Mouse (Mus musculus): Measurements from ENCODE around the gene Slc32a1. TPM values are rescaled to one million over a fixed set of nuclear protein-coding genes. Genes with fewer than 3 reads are reported as not detected.
A peak's percentile ranks its signal among the peaks of the same experiment; 100 is the strongest.

Gene Slc32a1
- 0.53 and 0.71 TPM in 2 replicates for total RNA-seq (2012; rRNA removed)

DNA sequence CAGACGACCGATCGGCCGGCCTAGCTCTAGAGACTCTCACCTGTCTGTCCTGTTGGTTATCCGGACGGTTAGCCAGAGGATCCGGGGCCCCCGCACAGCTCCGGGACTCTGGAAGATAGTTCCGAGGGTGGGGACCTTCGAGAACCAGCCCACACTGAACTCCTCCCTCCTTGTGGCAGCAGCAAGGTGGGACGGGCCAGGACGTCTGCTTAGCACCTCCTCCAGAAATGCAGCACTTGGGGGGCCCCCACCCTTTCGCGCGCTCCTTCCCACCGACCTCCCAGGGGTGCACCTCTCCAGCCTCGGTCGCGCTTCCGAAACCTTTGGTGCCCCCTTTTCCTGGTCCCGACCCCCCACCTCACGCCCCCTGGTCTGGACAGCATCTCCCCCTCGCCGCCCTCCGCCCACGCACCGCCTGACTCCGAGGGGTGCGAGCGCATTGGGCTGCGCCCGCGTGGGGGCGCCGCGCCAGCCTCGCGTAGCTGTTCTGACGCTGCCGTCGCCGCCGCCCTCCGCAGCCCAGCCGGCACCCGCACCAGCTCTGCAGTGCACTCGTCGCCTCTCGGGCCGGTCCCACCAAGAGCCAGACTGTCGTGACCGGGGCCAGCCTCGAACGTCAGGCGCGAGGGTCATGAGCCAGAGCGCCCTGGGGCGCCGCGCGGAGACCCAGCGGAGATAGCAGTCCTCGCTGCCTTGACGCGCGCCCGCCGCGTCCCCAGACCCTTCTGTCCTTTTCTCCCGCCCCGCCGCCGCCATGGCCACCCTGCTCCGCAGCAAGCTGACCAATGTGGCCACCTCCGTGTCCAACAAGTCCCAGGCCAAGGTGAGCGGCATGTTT is at the start of gene Slc32a1:
Gene Slc32a1, plus strand, starts transcription at position 280 of the 838 bp plus-strand sequence.
- DNase-seq (ENCODE audit: low read depth, low spot score): no peak
- in situ Hi-C loops (cut with MboI; ENCODE audit: low sequenced_read_pairs in 2 of 2, unreplicated experiment in 2 of 2): no loop called here

DNA sequence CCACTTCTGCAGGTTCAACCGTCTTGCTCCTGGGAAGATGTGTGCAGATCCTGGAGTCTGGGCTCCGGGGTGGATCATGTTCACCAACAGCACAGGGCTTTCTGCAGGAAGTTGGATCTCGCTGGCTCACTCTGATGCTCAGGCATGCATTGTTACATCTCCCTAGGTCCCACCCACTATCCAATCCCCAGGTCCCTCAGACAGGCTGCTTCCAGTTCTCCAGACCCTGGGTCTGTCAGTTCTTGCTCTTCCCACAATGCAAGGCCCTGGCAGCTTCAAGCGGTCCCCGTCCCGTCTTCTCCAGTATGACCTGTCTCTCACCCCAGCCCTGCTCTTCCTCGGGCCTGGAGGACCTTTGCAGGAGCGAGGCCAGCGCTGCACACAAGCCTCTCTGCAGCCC is 49.8 kb upstream of the Slc32a1 start:
- Histone ChIP-seq H3K4me3 (ENCODE audit: insufficient read depth in 1 of 2, low read depth in 1 of 2, low read length in 2 of 2, poor library complexity in 1 of 2, severe bottlenecking in 1 of 2) (no peak overlapping the region), H3K27ac (ENCODE audit: insufficient read depth, low read depth, low read length, poor library complexity, severe bottlenecking) (no peak overlapping the region), H3K4me1 (ENCODE audit: control insufficient read depth in 2 of 2, insufficient read depth in 2 of 2, low read length in 2 of 2, poor library complexity in 1 of 2) (peaks cover 0 to 14% of the 10 kb centered on the region in 2 experiments; a peak in 2 of 4 replicates), H3K9ac (ENCODE audit: insufficient read depth, low read depth, low read length, poor library complexity, severe bottlenecking) (no peak overlapping the region), H3K9me3 (ENCODE audit: control insufficient read depth, insufficient read depth, low read depth, low read length) (no peaks in the 10 kb centered on the region), H3K36me3 (ENCODE audit: control insufficient read depth, insufficient read depth, low read length, poor library complexity, severe bottlenecking) (no peaks in the 10 kb centered on the region)
- DNase-seq (ENCODE audit: low read depth, low spot score): no peak
- in situ Hi-C loops (cut with MboI; ENCODE audit: low sequenced_read_pairs in 2 of 2, unreplicated experiment in 2 of 2): no loop called here
- TF ChIP-seq ZNF384 (IDR thresholded peaks at IDR 0.05; ENCODE audit: low read depth, low read length) (no peak), HCFC1 (IDR thresholded peaks at IDR 0.05; ENCODE audit: borderline replicate concordance, insufficient read depth, low read length) (no peak), MAFK (IDR thresholded peaks at IDR 0.05; ENCODE audit: insufficient read depth, low read depth, low read length) (no peak), CHD2 (IDR thresholded peaks at IDR 0.05; ENCODE audit: low read depth, low read length) (no peak), ZC3H11A (IDR thresholded peaks at IDR 0.05; ENCODE audit: borderline replicate concordance, low read depth, low read length) (no peak)

More for the DNA sequence above, at the start of gene Slc32a1:
- no peaks in the 10 kb centered on the region for H3K9me3 ChIP-seq (ENCODE audit: control insufficient read depth, insufficient read depth, low read depth, low read length)
- no peak for TF ChIP-seq CHD2 (IDR thresholded peaks at IDR 0.05; ENCODE audit: low read depth, low read length)
- TF ChIP-seq HCFC1 (IDR thresholded peaks at IDR 0.05; ENCODE audit: borderline replicate concordance, insufficient read depth, low read length): no peak
- no peak for TF ChIP-seq ZNF384 (IDR thresholded peaks at IDR 0.05; ENCODE audit: low read depth, low read length)
- no peak for TF ChIP-seq ZC3H11A (IDR thresholded peaks at IDR 0.05; ENCODE audit: borderline replicate concordance, low read depth, low read length)
- TF ChIP-seq MAFK (IDR thresholded peaks at IDR 0.05; ENCODE audit: insufficient read depth, low read depth, low read length): no peak
- no peaks in the 10 kb centered on the region for H3K36me3 ChIP-seq (ENCODE audit: control insufficient read depth, insufficient read depth, low read length, poor library complexity, severe bottlenecking)
- H3K27ac ChIP-seq (ENCODE audit: insufficient read depth, low read depth, low read length, poor library complexity, severe bottlenecking): no peak within 1 kb of the TSS
- H3K9ac ChIP-seq (ENCODE audit: insufficient read depth, low read depth, low read length, poor library complexity, severe bottlenecking): no peak within 1 kb of the TSS
- peaks cover 0 to 19% of the 10 kb centered on the region in 2 experiments; a peak in 2 of 4 replicates for H3K4me1 ChIP-seq (ENCODE audit: control insufficient read depth in 2 of 2, insufficient read depth in 2 of 2, low read length in 2 of 2, poor library complexity in 1 of 2)
- H3K4me3 ChIP-seq (ENCODE audit: insufficient read depth in 1 of 2, low read depth in 1 of 2, low read length in 2 of 2, poor library complexity in 1 of 2, severe bottlenecking in 1 of 2): peak within 1 kb of the TSS; percentile 18 to 60; a peak in 3 of 4 replicates

DNA sequence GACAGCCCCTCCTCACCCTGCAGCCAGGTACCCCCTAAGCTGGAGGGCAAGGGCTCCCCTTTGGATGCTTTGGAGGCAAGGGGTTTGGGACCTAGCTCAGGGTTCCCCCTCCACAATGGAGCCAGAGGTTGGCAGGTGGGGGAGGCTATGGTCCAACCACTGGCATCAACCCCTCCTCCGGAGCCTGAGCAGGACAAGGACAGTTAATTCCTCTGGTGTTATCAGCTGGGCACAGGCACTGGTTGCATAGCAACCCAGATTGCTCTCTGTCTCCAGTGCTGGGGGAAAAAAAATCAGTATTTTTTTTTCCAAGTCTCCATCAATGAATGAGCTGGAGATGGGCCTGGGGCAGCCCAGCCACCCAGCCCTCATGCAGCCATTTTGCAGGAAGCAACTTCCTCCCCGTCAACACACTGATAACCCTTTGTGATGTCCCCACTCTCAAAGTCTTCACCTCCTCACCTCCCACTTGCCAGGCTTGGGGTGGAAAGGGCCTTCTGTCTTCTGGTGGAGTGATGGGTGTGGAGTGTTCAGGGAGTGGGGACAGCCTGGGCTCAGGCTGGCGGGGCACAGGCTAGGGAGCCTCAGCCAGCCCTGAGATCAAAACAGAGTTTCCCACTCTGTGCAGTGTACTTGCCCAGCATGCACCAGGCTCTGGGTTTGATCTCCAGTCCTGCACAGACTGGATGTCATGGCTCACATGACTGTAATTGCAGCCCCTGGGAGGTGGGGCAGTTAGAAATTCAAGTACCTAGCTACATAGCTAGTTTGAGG is 49.0 kb upstream of the Slc32a1 start:
- Histone ChIP-seq H3K27ac (ENCODE audit: insufficient read depth, low read depth, low read length, poor library complexity, severe bottlenecking) (no peak overlapping the region), H3K9ac (ENCODE audit: insufficient read depth, low read depth, low read length, poor library complexity, severe bottlenecking) (no peak overlapping the region), H3K4me1 (ENCODE audit: control insufficient read depth in 2 of 2, insufficient read depth in 2 of 2, low read length in 2 of 2, poor library complexity in 1 of 2) (peaks cover 0 to 14% of the 10 kb centered on the region in 2 experiments; a peak in 2 of 4 replicates), H3K4me3 (ENCODE audit: insufficient read depth in 1 of 2, low read depth in 1 of 2, low read length in 2 of 2, poor library complexity in 1 of 2, severe bottlenecking in 1 of 2) (no peak overlapping the region), H3K36me3 (ENCODE audit: control insufficient read depth, insufficient read depth, low read length, poor library complexity, severe bottlenecking) (no peaks in the 10 kb centered on the region), H3K9me3 (ENCODE audit: control insufficient read depth, insufficient read depth, low read depth, low read length) (no peaks in the 10 kb centered on the region)
- DNase-seq (ENCODE audit: low read depth, low spot score): no peak
- TF ChIP-seq ZC3H11A (IDR thresholded peaks at IDR 0.05; ENCODE audit: borderline replicate concordance, low read depth, low read length) (no peak), ZNF384 (IDR thresholded peaks at IDR 0.05; ENCODE audit: low read depth, low read length) (no peak), MAFK (IDR thresholded peaks at IDR 0.05; ENCODE audit: insufficient read depth, low read depth, low read length) (no peak), HCFC1 (IDR thresholded peaks at IDR 0.05; ENCODE audit: borderline replicate concordance, insufficient read depth, low read length) (no peak), CHD2 (IDR thresholded peaks at IDR 0.05; ENCODE audit: low read depth, low read length) (no peak)
- in situ Hi-C loops (cut with MboI; ENCODE audit: low sequenced_read_pairs in 2 of 2, unreplicated experiment in 2 of 2): no loop called here

DNA sequence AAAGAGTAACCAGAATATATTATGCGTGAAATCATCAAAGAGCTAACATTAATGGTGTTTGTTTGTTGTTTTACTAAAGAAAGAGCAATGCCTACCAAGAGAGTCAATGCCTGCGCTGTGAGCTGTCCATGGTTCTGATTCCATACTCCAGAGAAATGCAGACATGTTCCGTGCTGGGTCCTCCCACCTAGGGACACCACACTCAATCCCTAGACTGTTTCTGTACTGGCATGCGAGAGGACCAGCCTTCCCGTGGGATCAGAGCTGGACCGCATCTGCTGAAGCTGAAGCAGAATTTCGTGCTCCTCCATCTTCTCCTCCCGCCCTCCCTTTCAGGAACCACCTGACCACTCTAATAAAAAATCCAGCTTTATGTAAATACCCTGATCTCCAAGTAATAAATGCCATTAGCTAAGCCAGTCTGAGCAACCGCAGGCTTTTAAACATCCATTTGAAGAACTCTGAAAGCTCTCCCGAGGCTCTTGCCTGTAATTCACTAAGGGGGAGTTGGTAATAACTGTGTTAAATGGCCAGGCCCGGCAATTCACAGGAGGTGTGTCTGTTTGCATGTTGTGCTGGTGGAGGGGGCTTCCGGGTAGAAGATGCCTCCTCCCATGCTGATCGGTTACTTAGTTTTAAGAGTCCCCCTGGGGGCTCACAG is 40.0 kb upstream of the Slc32a1 start:
- Histone ChIP-seq H3K4me1 (ENCODE audit: control insufficient read depth in 2 of 2, insufficient read depth in 2 of 2, low read length in 2 of 2, poor library complexity in 1 of 2) (no peaks in the 10 kb centered on the region), H3K4me3 (ENCODE audit: insufficient read depth in 1 of 2, low read depth in 1 of 2, low read length in 2 of 2, poor library complexity in 1 of 2, severe bottlenecking in 1 of 2) (no peak overlapping the region), H3K36me3 (ENCODE audit: control insufficient read depth, insufficient read depth, low read length, poor library complexity, severe bottlenecking) (no peaks in the 10 kb centered on the region), H3K27ac (ENCODE audit: insufficient read depth, low read depth, low read length, poor library complexity, severe bottlenecking) (no peak overlapping the region), H3K9me3 (ENCODE audit: control insufficient read depth, insufficient read depth, low read depth, low read length) (no peaks in the 10 kb centered on the region), H3K9ac (ENCODE audit: insufficient read depth, low read depth, low read length, poor library complexity, severe bottlenecking) (no peak overlapping the region)
- in situ Hi-C loops (cut with MboI; ENCODE audit: low sequenced_read_pairs in 2 of 2, unreplicated experiment in 2 of 2): no loop called here
- peak; percentile 81 for DNase-seq (ENCODE audit: low read depth, low spot score)
- TF ChIP-seq HCFC1 (IDR thresholded peaks at IDR 0.05; ENCODE audit: borderline replicate concordance, insufficient read depth, low read length) (no peak), CHD2 (IDR thresholded peaks at IDR 0.05; ENCODE audit: low read depth, low read length) (no peak), MAFK (IDR thresholded peaks at IDR 0.05; ENCODE audit: insufficient read depth, low read depth, low read length) (no peak), ZNF384 (IDR thresholded peaks at IDR 0.05; ENCODE audit: low read depth, low read length) (no peak), ZC3H11A (IDR thresholded peaks at IDR 0.05; ENCODE audit: borderline replicate concordance, low read depth, low read length) (no peak)

Data from ES-E14 (cell line).